Mouse (Mus musculus) megakaryocyte, embryonic 14.5 days (primary cell): Measurements from ENCODE around the gene Tmco1. TPM values are rescaled to one million over a fixed set of nuclear protein-coding genes. Genes with fewer than 3 reads are reported as not detected.

ENCODE experiments used
- H3K27me3 ChIP-seq: replicated peaks from 2 replicates; pipeline ENCODE3; 2012; ENCODE audit warnings: inconsistent platforms
- H3K36me3 ChIP-seq: replicated peaks from 2 replicates; pipeline ENCODE3; 2012; ENCODE audit warnings: low read length, inconsistent platforms, mixed read lengths
- H3K4me1 ChIP-seq: 2 replicates; pipeline ENCODE4 v1.6.1; 2012; ENCODE audit warnings: inconsistent platforms
- H3K4me3 ChIP-seq: replicated peaks from 2 replicates; pipeline ENCODE3; 2012; ENCODE audit warnings: moderate library complexity, mild to moderate bottlenecking, inconsistent platforms
- H3K9me3 ChIP-seq: 2 replicates; pipeline ENCODE4 v1.6.1; 2012; ENCODE audit warnings: inconsistent platforms
- FLI1 ChIP-seq: IDR thresholded peaks from 2 replicates; pipeline ENCODE4 v1.6.1; 2012; ENCODE audit warnings: low read length, inconsistent platforms, mixed read lengths
- GATA1 ChIP-seq: IDR thresholded peaks from 3 replicates; pipeline ENCODE4 v1.6.1; 2012; ENCODE audit warnings: mixed read lengths, low read length, inconsistent platforms, borderline replicate concordance
- polyA plus RNA-seq: library from polyadenylated mRNA; stranded (reverse); fragments of >175 nt; gene quantifications from 2 replicates; pipeline ENCODE4 v1.2.3, GENCODE M21; 2012; ENCODE audit warnings: low replicate concordance; ENCODE audit not compliant: insufficient read depth

Tmco1 gene
- polyA plus RNA-seq, 1 experiment, result 56.2 TPM

DNA sequence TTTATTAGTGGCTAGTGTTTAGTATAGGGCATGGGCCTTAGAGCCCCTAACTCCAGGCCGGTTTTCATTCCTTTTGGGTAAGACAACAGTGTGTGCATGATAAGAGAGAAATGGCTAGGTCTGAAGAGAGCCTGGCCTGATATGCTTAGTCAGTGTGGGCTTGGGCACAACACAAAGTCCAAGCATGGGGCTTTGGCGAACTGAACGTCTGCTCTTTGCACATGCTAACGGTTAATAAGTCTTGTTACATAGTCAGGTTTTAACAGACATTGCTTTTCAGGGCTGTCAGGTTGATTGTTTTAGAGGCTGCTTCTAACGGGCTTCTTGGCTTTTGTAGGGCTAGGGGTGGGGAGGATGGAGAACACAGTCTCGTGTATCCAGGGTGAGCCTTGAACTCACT is 58.4 kb downstream of the Tmco1 start:
- no peaks in the 10 kb centered on the region for H3K9me3 ChIP-seq
- H3K4me1 ChIP-seq, result peaks cover 10% of the 10 kb centered on the region
- H3K36me3 ChIP-seq, result peaks cover 78% of the 10 kb centered on the region
- H3K4me3 ChIP-seq, result no peak overlapping the region
- TF ChIP-seq FLI1, result no peak
- TF ChIP-seq GATA1, result no peak
- H3K27me3 ChIP-seq, result no peaks in the 10 kb centered on the region

DNA sequence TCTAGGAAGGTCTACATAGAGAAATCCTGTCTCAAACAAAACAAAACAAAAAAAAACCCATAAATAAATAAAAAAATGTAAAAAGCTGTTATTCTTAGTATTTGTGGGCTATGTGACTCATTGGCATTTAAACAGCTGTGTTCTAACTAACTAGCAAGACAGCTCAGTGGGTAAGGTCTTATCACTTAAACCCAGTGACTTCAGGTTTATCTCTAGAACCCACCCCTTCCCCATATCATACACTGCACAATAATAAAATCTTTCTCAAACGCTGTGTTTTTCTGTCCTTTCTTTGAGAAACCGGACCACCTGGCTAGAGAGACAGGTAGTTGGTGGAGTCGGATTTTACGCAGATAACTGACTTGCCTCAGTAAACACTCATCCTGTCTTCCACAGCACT is 59.8 kb downstream of the Tmco1 start:
- H3K27me3 ChIP-seq, result no peaks in the 10 kb centered on the region
- H3K36me3 ChIP-seq, result peaks cover 65% of the 10 kb centered on the region
- H3K9me3 ChIP-seq, result no peaks in the 10 kb centered on the region
- H3K4me3 ChIP-seq, result no peak overlapping the region
- peaks cover 10% of the 10 kb centered on the region for H3K4me1 ChIP-seq
- TF ChIP-seq GATA1 (no peak), FLI1 (no peak)

DNA sequence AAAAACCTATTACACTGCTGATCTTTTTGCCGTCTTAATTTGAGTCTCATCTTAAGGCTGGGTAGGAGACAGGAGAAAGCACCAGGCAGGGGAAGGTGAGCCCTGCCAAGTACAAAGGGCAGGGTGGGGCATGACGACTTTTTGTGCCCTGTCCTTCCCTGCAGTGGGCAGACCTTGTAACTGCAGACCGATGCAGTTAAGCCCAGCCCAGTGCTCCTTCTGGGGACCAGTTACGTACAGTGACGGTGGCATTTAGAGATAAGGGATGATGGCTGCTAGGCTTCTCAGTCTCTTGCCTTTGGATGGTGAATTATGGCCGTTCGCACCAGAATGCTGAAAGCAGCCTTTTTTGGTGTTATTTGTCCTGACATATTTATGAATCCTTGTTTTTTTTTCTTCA is 60.3 kb downstream of the Tmco1 start:
- Histone ChIP-seq H3K4me3 (no peak overlapping the region), H3K36me3 (peaks cover 60% of the 10 kb centered on the region), H3K9me3 (no peaks in the 10 kb centered on the region), H3K27me3 (no peaks in the 10 kb centered on the region), H3K4me1 (peaks cover 10% of the 10 kb centered on the region)
- TF ChIP-seq FLI1, result no peak
- no peak for TF ChIP-seq GATA1

DNA sequence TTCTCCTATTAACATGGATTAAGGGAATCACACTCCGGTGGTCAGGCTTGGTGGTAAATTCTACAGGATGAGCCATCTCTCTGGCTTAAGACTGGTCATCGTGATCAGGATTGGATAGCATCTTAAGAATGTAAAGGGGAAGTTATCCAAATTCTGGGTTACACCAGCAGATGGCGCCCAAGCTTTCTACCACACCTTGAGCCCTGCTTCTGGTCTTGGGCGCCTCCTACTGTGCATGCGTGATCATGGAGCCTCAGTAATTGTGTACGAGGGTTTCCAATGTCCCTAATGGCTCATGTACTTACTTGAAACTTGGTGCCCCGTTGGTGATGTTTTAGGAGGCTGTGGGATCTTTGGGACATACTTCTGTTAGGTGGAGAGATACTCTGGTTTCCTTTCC is 61.7 kb downstream of the Tmco1 start:
- peaks cover 46% of the 10 kb centered on the region for H3K36me3 ChIP-seq
- H3K4me1 ChIP-seq, result peaks cover 10% of the 10 kb centered on the region
- no peaks in the 10 kb centered on the region for H3K9me3 ChIP-seq
- H3K4me3 ChIP-seq, result no peak overlapping the region
- H3K27me3 ChIP-seq, result no peaks in the 10 kb centered on the region
- no peak for TF ChIP-seq FLI1
- no peak for TF ChIP-seq GATA1

DNA sequence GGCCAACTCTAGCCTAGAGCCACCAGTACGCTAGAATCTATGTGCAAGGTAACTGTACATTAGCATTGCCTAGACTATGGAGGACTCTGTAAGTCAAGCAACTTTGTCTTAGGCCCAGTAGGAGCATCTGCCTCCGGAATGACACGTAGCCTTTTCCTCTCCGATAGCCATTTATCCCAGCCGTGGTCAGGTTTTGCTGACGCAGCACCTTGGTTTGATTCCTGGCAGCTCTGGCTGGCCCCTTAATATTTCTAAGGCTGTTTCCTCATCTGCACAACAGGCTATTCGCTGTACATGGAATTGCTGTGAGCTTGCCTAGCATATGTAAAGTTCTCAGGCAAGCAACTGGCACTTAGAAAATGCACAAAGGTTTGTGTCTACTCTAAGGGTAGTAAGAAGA is 64.6 kb downstream of the Tmco1 start:
- Histone ChIP-seq H3K4me3 (no peak overlapping the region), H3K4me1 (peaks cover 10% of the 10 kb centered on the region), H3K27me3 (no peaks in the 10 kb centered on the region), H3K36me3 (peaks cover 18% of the 10 kb centered on the region), H3K9me3 (no peaks in the 10 kb centered on the region)
- TF ChIP-seq GATA1 (no peak), FLI1 (no peak)

DNA sequence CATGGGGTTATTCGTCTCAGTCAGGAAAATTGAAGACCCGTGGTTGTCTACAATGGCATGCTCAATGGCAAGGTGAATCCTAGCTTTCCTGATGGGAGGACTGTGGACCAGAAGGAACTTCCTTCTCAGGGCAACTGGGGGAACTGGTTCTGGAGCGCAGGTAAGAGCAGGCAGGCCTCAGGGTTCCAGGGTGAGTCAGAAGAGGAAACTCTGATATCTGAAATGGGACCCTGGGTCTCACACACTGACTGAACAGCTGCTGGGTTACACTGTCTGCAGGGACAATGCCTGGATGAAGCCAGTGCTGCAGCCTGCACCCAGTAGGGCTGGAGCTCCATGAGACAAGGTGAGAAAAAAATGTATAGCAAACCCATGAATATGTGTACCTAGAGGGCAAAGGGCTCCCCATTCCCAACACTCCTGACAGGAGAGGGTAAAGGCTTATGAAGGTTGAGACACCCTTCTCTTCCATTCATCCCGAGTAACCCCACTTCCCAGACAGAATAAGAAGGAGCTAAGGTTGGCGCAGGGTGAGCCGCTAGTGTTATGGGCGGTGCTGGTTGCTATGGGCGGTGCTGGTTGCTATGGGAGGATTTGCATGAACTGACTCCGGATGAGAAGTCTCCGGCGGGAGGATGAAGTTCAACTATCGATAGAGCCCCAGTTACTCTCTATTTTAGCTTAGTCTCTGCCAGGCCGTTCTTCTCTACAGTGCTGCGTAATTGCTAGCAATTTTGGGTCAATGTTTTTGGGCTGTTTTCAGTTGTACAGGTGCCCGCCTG is 66.0 kb downstream of the Tmco1 start:
- Histone ChIP-seq H3K4me3 (no peak overlapping the region), H3K27me3 (no peaks in the 10 kb centered on the region), H3K9me3 (no peaks in the 10 kb centered on the region), H3K4me1 (peaks cover 8% of the 10 kb centered on the region), H3K36me3 (peaks cover 3% of the 10 kb centered on the region)
- TF ChIP-seq FLI1, result no peak
- TF ChIP-seq GATA1, result no peak

DNA sequence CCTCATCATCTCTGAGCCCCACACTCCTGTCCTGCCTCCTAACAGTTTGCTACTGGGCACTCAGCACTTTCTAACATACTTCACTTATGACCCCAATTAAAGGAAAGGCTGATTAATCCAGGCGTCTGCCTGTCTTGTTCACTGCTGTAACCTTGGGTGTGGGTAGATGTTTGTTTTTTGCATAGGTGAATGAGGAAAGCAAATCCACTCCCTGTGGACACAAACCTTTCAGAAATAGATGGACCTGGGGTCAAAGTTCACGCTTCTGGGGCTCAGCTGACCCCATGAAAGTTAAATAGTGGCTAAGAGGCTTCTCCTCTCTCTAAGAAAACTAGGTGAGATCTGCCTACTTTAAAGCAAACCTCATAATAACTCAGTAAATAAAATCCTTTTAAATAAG is 66.8 kb downstream of the Tmco1 start:
- Histone ChIP-seq H3K9me3 (no peaks in the 10 kb centered on the region), H3K36me3 (no peaks in the 10 kb centered on the region), H3K27me3 (no peaks in the 10 kb centered on the region), H3K4me1 (peaks cover 5% of the 10 kb centered on the region), H3K4me3 (no peak overlapping the region)
- TF ChIP-seq FLI1 (no peak), GATA1 (no peak)

DNA sequence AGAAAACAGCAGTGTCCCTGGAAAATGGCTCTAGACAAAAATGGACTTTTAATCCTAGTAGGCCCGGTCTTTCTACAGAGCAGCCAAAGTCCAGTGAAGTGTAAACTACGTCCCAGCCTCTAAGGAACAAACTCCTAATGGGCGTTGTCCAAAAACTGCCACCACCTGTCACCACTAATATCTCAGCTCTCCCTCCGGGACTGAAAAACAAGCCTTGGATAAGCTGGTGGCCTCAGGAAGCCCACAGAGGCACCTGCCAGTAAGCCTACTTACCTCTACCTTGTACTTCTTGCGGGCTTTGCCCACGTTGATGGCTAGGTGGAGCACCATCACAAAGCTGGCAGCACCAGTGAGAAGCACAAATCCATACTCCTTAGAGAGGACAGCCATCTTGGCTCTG is 69.8 kb downstream of the Tmco1 start:
- no peaks in the 10 kb centered on the region for H3K9me3 ChIP-seq
- TF ChIP-seq GATA1, result no peak
- no peak for TF ChIP-seq FLI1
- H3K27me3 ChIP-seq, result peaks cover 8% of the 10 kb centered on the region
- H3K36me3 ChIP-seq, result no peaks in the 10 kb centered on the region
- no peaks in the 10 kb centered on the region for H3K4me1 ChIP-seq
- no peak overlapping the region for H3K4me3 ChIP-seq

DNA sequence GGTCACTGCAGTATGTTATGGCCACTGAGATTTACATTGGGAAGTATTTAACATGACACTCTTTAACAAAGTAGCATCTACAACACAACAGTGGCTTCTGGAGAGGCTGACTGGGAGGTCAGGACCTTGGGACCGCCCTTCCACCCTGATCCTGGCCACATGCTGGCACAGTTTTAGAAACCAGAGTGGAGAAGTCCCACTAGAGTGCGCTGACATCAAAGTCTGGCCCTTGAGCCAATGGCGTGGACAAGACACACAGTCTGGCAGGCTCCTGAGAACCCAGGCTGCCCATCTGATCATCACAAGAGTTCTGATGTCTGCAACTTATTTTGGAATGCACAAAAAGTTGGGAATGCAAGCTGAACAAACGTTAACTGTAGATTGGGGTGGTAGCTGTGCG is 71.6 kb downstream of the Tmco1 start:
- Histone ChIP-seq H3K27me3 (peaks cover 8% of the 10 kb centered on the region), H3K9me3 (no peaks in the 10 kb centered on the region), H3K36me3 (no peaks in the 10 kb centered on the region), H3K4me3 (no peak overlapping the region), H3K4me1 (0 out of 2 replicates have a peak, but pooled peaks cover 3% of the 10 kb centered on the region)
- TF ChIP-seq FLI1 (no peak), GATA1 (no peak)

DNA sequence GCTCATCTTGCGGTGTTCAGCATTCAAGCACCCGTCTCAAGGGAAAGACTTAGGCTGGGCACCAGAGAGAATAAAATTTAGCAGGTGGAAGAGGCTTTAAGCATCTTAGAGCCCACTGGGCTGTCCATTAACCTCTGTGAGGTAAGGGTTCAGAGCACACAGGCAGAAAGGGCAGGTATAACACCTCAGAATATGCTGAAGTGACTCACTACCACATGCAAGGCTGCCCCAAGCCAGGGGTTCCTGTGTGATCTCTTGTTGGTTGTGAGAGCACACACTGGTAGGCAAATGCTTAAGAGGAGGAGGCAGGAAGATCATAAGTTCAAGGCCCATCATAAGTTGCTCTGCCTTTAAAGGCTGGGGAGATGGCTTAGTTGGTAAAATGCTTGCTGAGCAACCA is 72.0 kb downstream of the Tmco1 start:
- peaks cover 8% of the 10 kb centered on the region for H3K27me3 ChIP-seq
- peaks cover 7% of the 10 kb centered on the region; the same call in 1 of the 2 replicates for H3K4me1 ChIP-seq
- no peaks in the 10 kb centered on the region for H3K36me3 ChIP-seq
- no peaks in the 10 kb centered on the region for H3K9me3 ChIP-seq
- H3K4me3 ChIP-seq, result no peak overlapping the region
- TF ChIP-seq FLI1 (no peak), GATA1 (no peak)
